Mouse (Mus musculus) bone marrow macrophage, adult 2 months (primary cell): Measurements from ENCODE around the gene Suds3. TPM values are rescaled to one million over a fixed set of nuclear protein-coding genes. Genes with fewer than 3 reads are reported as not detected.

Experiments
- H3K27ac ChIP-seq: 2 replicates; pipeline ENCODE4 v1.5.1; 2012; ENCODE audit warnings: low read depth, low read length; ENCODE audit not compliant: insufficient read depth
- H3K4me1 ChIP-seq: 2 replicates; pipeline ENCODE4 v1.6.1; 2012; ENCODE audit warnings: low read length; ENCODE audit not compliant: control insufficient read depth, insufficient read depth
- H3K4me3 ChIP-seq: 2 replicates; pipeline ENCODE4 v1.5.1; 2012; ENCODE audit warnings: mild to moderate bottlenecking, low read length, moderate library complexity; ENCODE audit not compliant: insufficient read depth
- CTCF ChIP-seq: IDR thresholded peaks from 2 replicates; pipeline ENCODE4 v1.5.1; 2012; ENCODE audit warnings: low read depth, mild to moderate bottlenecking, low read length, moderate library complexity
- POLR2A ChIP-seq: IDR thresholded peaks from 2 replicates; pipeline ENCODE4 v1.6.1; 2012; ENCODE audit warnings: mild to moderate bottlenecking, low read depth, low read length, borderline replicate concordance
- polyA plus RNA-seq: library from polyadenylated mRNA; stranded (reverse); fragments of >200 nt; gene quantifications from 2 replicates; pipeline ENCODE4 v1.2.4, GENCODE M21; 2012; ENCODE audit not compliant: missing spikeins, insufficient read depth, insufficient read length

The Suds3 gene
- polyA plus RNA-seq, 1 experiment = 51.4 TPM

GRCm38 (mm10) chr5:117150068-117150467 is 34.2 kb upstream of the Suds3 start:
- peak overlapping the region; percentile 68; the same call in 1 of the 2 replicates for H3K27ac ChIP-seq
- peaks cover 45% of the 10 kb centered on the region for H3K4me1 ChIP-seq
- TF ChIP-seq POLR2A (no peak), CTCF (no peak)
- no peak overlapping the region for H3K4me3 ChIP-seq

- H3K4me1 ChIP-seq = peaks cover 48% of the 10 kb centered on the region
- peak overlapping the region; percentile 68 for H3K27ac ChIP-seq
- TF ChIP-seq POLR2A (no peak), CTCF (no peak)
- H3K4me3 ChIP-seq = no peak overlapping the region
These were observed 33.4 kb upstream of the Suds3 start for GRCm38 (mm10) chr5:117149054-117149942.

- Histone ChIP-seq H3K4me3 (peak overlapping the region; percentile 34), H3K27ac (peak overlapping the region; percentile 96), H3K4me1 (peaks cover 53% of the 10 kb centered on the region)
- no peak for TF ChIP-seq POLR2A
- peak; percentile 26 for TF ChIP-seq CTCF
These were observed 31.5 kb upstream of the Suds3 start for GRCm38 (mm10) chr5:117147187-117148095.

- no peak overlapping the region for H3K4me3 ChIP-seq
- peak overlapping the region; percentile 96 for H3K27ac ChIP-seq
- peaks cover 61% of the 10 kb centered on the region for H3K4me1 ChIP-seq
- TF ChIP-seq CTCF (no peak), POLR2A (no peak)
These were observed 30.3 kb upstream of the Suds3 start for GRCm38 (mm10) chr5:117146165-117146564.

GRCm38 (mm10) chr5:117143721-117144135 is 27.8 kb upstream of the Suds3 start:
- H3K4me1 ChIP-seq = peaks cover 66% of the 10 kb centered on the region
- no peak overlapping the region for H3K4me3 ChIP-seq

GRCm38 (mm10) chr5:117140374-117140773 is 24.5 kb upstream of the Suds3 start:
- TF ChIP-seq CTCF (no peak), POLR2A (no peak)
- Histone ChIP-seq H3K27ac (peak overlapping the region; percentile 19), H3K4me1 (peaks cover 60% of the 10 kb centered on the region), H3K4me3 (no peak overlapping the region)

More at GRCm38 (mm10) chr5:117143721-117144135, 27.8 kb upstream of the Suds3 start:
- no peak overlapping the region for H3K27ac ChIP-seq
- no peak for TF ChIP-seq POLR2A
- TF ChIP-seq CTCF = peak; percentile 61

- H3K4me3 ChIP-seq = no peak overlapping the region
- peaks cover 54% of the 10 kb centered on the region for H3K4me1 ChIP-seq
- TF ChIP-seq POLR2A = no peak
- TF ChIP-seq CTCF = no peak
- H3K27ac ChIP-seq = 0 out of 2 replicates have a peak overlapping the region, but pooled peaks have one; percentile 19
These were observed 23.9 kb upstream of the Suds3 start for GRCm38 (mm10) chr5:117139822-117140221.

- Histone ChIP-seq H3K27ac (peak overlapping the region; percentile 71), H3K4me1 (peaks cover 50% of the 10 kb centered on the region), H3K4me3 (0 out of 2 replicates have a peak overlapping the region, but pooled peaks have one; percentile 14)
- TF ChIP-seq CTCF = no peak
- no peak for TF ChIP-seq POLR2A
These were observed 22.5 kb upstream of the Suds3 start for GRCm38 (mm10) chr5:117138295-117138988.

GRCm38 (mm10) chr5:117137594-117137993 is 21.7 kb upstream of the Suds3 start:
- no peak for TF ChIP-seq POLR2A
- no peak for TF ChIP-seq CTCF
- no peak overlapping the region for H3K4me3 ChIP-seq
- peak overlapping the region; percentile 71 for H3K27ac ChIP-seq
- H3K4me1 ChIP-seq = peaks cover 50% of the 10 kb centered on the region
